Mouse (Mus musculus) liver, embryonic 16.5 days (tissue): ENCODE measurements around the gene Nectin4. TPM values are rescaled to one million over a fixed set of nuclear protein-coding genes. Genes with fewer than 3 reads are reported as not detected.

ENCODE experiments used
- ATAC-seq: fragments of 200-750 bp; cut with Nextera tagmentation; 2 replicates; pipeline ENCODE4 v1.8.0; 2017; ENCODE audit warnings: low read depth, mild to moderate bottlenecking, moderate number of reproducible peaks, moderate library complexity
- H3K27ac ChIP-seq: fragments of 300-500 bp; sonication (generic); 2 replicates; pipeline ENCODE4 v1.5.1; 2014; ENCODE audit warnings: mild to moderate bottlenecking, low read length
- H3K27me3 ChIP-seq: fragments of 300-500 bp; sonication (generic); 2 replicates; pipeline ENCODE4 v1.6.1; 2014; ENCODE audit warnings: low read depth, low read length, mixed read lengths; ENCODE audit not compliant: control insufficient read depth, insufficient read depth
- H3K36me3 ChIP-seq: fragments of 300-500 bp; sonication (generic); 2 replicates; pipeline ENCODE4 v1.6.1; 2014; ENCODE audit warnings: mild to moderate bottlenecking; ENCODE audit not compliant: control insufficient read depth, insufficient read depth
- H3K4me1 ChIP-seq: fragments of 300-500 bp; sonication (generic); 2 replicates; pipeline ENCODE4 v1.6.1; 2014; ENCODE audit warnings: low read depth, low read length, mixed read lengths; ENCODE audit not compliant: control insufficient read depth
- H3K4me2 ChIP-seq: fragments of 300-500 bp; sonication (generic); 2 replicates; pipeline ENCODE4 v1.6.1; 2014; ENCODE audit warnings: low read depth, low read length, mixed read lengths
- H3K4me3 ChIP-seq: fragments of 300-500 bp; sonication (generic); 2 replicates; pipeline ENCODE4 v1.5.1; 2014; ENCODE audit warnings: low read depth, mild to moderate bottlenecking, low read length
- H3K9ac ChIP-seq: fragments of 300-500 bp; sonication (generic); 2 replicates; pipeline ENCODE4 v1.6.1; 2014; ENCODE audit warnings: low read depth, low read length
- H3K9me3 ChIP-seq: fragments of 300-500 bp; sonication (generic); replicated peaks from 2 replicates; pipeline ENCODE4 v1.6.1; 2016; ENCODE audit warnings: low read length; ENCODE audit not compliant: control insufficient read depth
- WGBS: fragments of 180-500 bp; shearing (Covaris S2); extraction: QIAGEN DNeasy Blood & Tissue Kit; methylation state at CpG from one replicate; pipeline ENCODE4 v1.1.7; 2014; ENCODE audit not compliant: insufficient replicate concordance; 5-methylcytosine and 5-hydroxymethylcytosine counted together
- polyA plus RNA-seq: library from polyadenylated mRNA; unstranded; fragments of >200 nt; fragmentation: Nextera tagmentation; extraction: Ambion mirVana; gene quantifications from 2 replicates; pipeline ENCODE4 v1.2.1, GENCODE M21; 2015

Nectin4 gene
- polyA plus RNA-seq, 1 experiment from 2014 or later = 0.13 TPM

- WGBS = 43% methylated on average over 5 of the region's 5 CpGs
Measured at GRCm38 (mm10) chr1:171432158-171432557, 62.3 kb downstream of the Nectin4 start.

DNA sequence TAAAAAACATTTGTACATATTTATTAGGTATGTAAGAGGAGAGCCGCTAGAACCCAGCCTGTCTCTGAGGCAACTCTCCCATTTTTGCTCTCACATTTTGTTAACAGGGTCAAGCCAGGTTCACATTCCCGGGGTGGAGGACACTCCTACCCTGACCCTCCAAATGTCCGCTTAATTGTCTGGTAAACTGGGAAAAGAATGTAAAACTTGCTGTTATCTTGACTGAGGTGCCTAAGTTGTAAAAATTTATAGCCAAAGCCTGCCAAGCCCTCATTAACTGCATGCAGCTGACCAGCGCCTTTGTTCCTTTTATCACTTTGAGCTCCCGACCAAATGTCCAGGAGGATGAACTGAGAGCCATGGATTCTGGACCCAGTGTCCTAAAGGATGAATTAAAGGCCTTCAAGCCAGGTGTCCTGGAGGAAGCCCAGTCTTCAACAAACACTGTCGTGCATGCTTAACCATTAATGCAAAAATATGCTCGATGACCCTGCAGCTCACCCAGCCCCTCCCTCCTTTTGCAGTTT is 65.5 kb downstream of the Nectin4 start:
- peaks cover 2% of the 10 kb centered on the region for H3K4me1 ChIP-seq
- H3K9me3 ChIP-seq = no peaks in the 10 kb centered on the region
- no peak overlapping the region for H3K4me3 ChIP-seq
- no peak overlapping the region for H3K9ac ChIP-seq
- no peak overlapping the region for H3K4me2 ChIP-seq
- peaks cover 39% of the 10 kb centered on the region for H3K27me3 ChIP-seq
- ATAC-seq = no peak
- 43% methylated on average over 7 of the region's 7 CpGs for WGBS
- H3K36me3 ChIP-seq = no peaks in the 10 kb centered on the region
- H3K27ac ChIP-seq = no peak overlapping the region

More at GRCm38 (mm10) chr1:171432158-171432557, 62.3 kb downstream of the Nectin4 start:
- H3K36me3 ChIP-seq = no peaks in the 10 kb centered on the region
- peaks cover 12% of the 10 kb centered on the region for H3K27me3 ChIP-seq
- no peak overlapping the region for H3K27ac ChIP-seq
- no peaks in the 10 kb centered on the region; the same call in 1 of the 2 replicates for H3K4me1 ChIP-seq
- H3K9ac ChIP-seq = no peak overlapping the region
- H3K4me2 ChIP-seq = no peak overlapping the region
- H3K9me3 ChIP-seq = no peaks in the 10 kb centered on the region
- ATAC-seq = no peak
- no peak overlapping the region for H3K4me3 ChIP-seq

GRCm38 (mm10) chr1:171435974-171436373 is 66.1 kb downstream of the Nectin4 start:
- Histone ChIP-seq H3K27ac (no peak overlapping the region), H3K27me3 (peaks cover 41% of the 10 kb centered on the region), H3K4me3 (no peak overlapping the region), H3K36me3 (no peaks in the 10 kb centered on the region), H3K9ac (no peak overlapping the region), H3K4me1 (peaks cover 2% of the 10 kb centered on the region), H3K9me3 (no peaks in the 10 kb centered on the region), H3K4me2 (no peak overlapping the region)
- 52% methylated on average over 1 of the region's 1 CpGs for WGBS
- no peak for ATAC-seq

- Histone ChIP-seq H3K9ac (peak within 1 kb of the TSS; percentile 8), H3K27me3 (peaks cover 41% of the 10 kb centered on the region), H3K9me3 (no peaks in the 10 kb centered on the region), H3K4me3 (peak within 1 kb of the TSS; percentile 51), H3K4me2 (peak within 1 kb of the TSS; percentile 37), H3K27ac (peak within 1 kb of the TSS; percentile 68), H3K4me1 (peaks cover 13% of the 10 kb centered on the region), H3K36me3 (no peaks in the 10 kb centered on the region)
- ATAC-seq = peak; percentile 88
- 2% methylated on average over 46 of the region's 46 CpGs for WGBS
Measured at GRCm38 (mm10) chr1:171437264-171438013, 67.5 kb downstream of the Nectin4 start, which contains the start of gene F11r. Gene F11r, plus strand, starts transcription at chr1:171437535.

Other genes with a start within 250 kb of the Nectin4 start
- gene Sdhc, start 219.5 kb upstream of the Nectin4 start, polyA plus RNA-seq = 137 and 164 TPM in 2 replicates
- gene Mpz, start 219.4 kb upstream of the Nectin4 start, polyA plus RNA-seq = 0.04 TPM in 1 of 2 replicates, not detected in the other
- gene Pcp4l1, start 173.8 kb upstream of the Nectin4 start, polyA plus RNA-seq = 2.5 and 2.6 TPM in 2 replicates
- 2.2 and 2.4 TPM in 2 replicates for gene Nr1i3, start 156.1 kb upstream of the Nectin4 start, polyA plus RNA-seq
- 11.8 and 14.9 TPM in 2 replicates for gene Tomm40l, start 147.6 kb upstream of the Nectin4 start, polyA plus RNA-seq
- 8,709 and 8,864 TPM in 2 replicates for gene Apoa2, start 145.0 kb upstream of the Nectin4 start, polyA plus RNA-seq
- gene Fcer1g, start 135.7 kb upstream of the Nectin4 start, polyA plus RNA-seq = 111 and 128 TPM in 2 replicates
- gene Adamts4, start 119.7 kb upstream of the Nectin4 start, polyA plus RNA-seq = 0.48 and 0.64 TPM in 2 replicates
- gene Ndufs2, start 118.7 kb upstream of the Nectin4 start, polyA plus RNA-seq = 138 and 143 TPM in 2 replicates
- gene B4galt3, start 99.8 kb upstream of the Nectin4 start, polyA plus RNA-seq = 22.6 and 23.2 TPM in 2 replicates
- gene Ppox, start 88.9 kb upstream of the Nectin4 start, polyA plus RNA-seq = 205 and 206 TPM in 2 replicates
- 23.1 and 25.3 TPM in 2 replicates for gene Usp21, start 82.1 kb upstream of the Nectin4 start, polyA plus RNA-seq
- 40.3 and 45.2 TPM in 2 replicates for gene Ufc1, start 75.1 kb upstream of the Nectin4 start, polyA plus RNA-seq
- gene Dedd, start 41.0 kb upstream of the Nectin4 start, polyA plus RNA-seq = 17.5 and 19.7 TPM in 2 replicates
- gene Nit1, start 24.5 kb upstream of the Nectin4 start, polyA plus RNA-seq = 38.8 and 39.0 TPM in 2 replicates
- gene Pfdn2, start 24.4 kb upstream of the Nectin4 start, polyA plus RNA-seq = 30.9 and 37.8 TPM in 2 replicates
- 0.20 and 0.28 TPM in 2 replicates for gene Klhdc9, start 9.3 kb upstream of the Nectin4 start, polyA plus RNA-seq
- 5.3 and 5.8 TPM in 2 replicates for gene Arhgap30, start 18.9 kb downstream of the Nectin4 start, polyA plus RNA-seq
- gene Usf1, start 41.2 kb downstream of the Nectin4 start, polyA plus RNA-seq = 15.9 and 19.3 TPM in 2 replicates
- 4.6 and 5.3 TPM in 2 replicates for gene Tstd1, start 48.8 kb downstream of the Nectin4 start, polyA plus RNA-seq
- gene F11r, start 67.4 kb downstream of the Nectin4 start, polyA plus RNA-seq = 33.8 and 34.2 TPM in 2 replicates
- 2.6 and 3.5 TPM in 2 replicates for gene Alyref2, start 133.4 kb downstream of the Nectin4 start, polyA plus RNA-seq
- gene Itln1, start 165.2 kb downstream of the Nectin4 start, polyA plus RNA-seq = not detected in 2 replicates
- gene Cd244a, start 189.1 kb downstream of the Nectin4 start, polyA plus RNA-seq = 0.36 and 0.48 TPM in 2 replicates
- gene Ly9, start 237.3 kb downstream of the Nectin4 start, polyA plus RNA-seq = 1.5 and 1.7 TPM in 2 replicates